Mouse (Mus musculus) kidney, adult 8-10 months (tissue): ENCODE measurements around the gene Olfr130.

Source experiments
- DNase-seq, 2 experiments: peaks; one replicate each; pipeline ENCODE4 v3.0.0; 2022

Olfr130 gene

DNA sequence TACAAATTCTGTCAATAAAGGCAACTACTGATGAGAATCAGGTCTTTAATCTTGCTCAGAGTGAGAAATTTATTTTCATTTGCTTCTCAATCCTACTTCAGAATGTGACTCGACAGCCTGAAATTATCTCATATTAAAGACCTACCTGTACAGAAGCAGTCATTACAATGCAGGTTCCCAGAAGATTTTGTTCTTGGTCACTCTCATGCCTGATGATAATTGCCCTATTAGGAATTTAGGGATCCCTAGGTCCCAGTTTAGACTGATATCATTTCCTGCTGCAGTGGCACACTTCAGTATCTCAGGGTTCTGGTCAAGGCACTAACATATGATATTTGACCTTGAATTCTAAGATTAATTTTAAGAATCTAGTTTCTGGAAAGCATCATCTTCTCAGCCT lies at the start of gene Olfr130:
Olfr130 (plus strand) TSS at position 301 of the 400 bp plus-strand sequence.
- DNase-seq, result no peak

GRCm38 (mm10) chr17:38016341-38016740 lies 47.4 kb upstream of the Olfr130 start:
- no peak for DNase-seq

GRCm38 (mm10) chr17:38026297-38026696 lies 37.4 kb upstream of the Olfr130 start:
- DNase-seq, result no peak

GRCm38 (mm10) chr17:38059979-38060378 lies 3.7 kb upstream of the Olfr130 start, which contains the start of gene Olfr129:
Gene Olfr129 (minus strand): TSS chr17:38060079.
- no peak for DNase-seq

GRCm38 (mm10) chr17:38082364-38082763 lies 18.6 kb downstream of the Olfr130 start:
- no peak for DNase-seq

DNA sequence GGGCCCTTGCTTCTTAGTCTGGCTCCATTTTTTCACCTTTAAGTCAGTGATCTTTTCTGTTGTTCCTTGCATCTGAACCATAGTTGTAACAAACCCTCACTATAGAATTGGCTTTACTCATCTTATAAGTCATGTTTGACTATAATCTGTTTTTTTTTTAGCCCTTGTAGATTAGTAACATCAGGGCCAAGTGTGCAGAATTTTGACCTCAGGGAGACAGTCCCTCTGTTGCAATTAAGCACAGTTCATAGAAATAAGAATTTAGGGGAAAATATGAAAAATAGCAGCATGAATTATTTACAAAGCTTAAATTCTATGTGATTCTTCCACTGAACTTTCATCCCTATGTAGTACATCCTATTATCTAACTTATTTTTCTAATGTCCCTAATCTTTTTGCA lies 24.9 kb downstream of the Olfr130 start, which contains the start of gene Olfr131:
Olfr131 (minus strand) TSS at position 101 of the 400 bp plus-strand sequence.
- DNase-seq, result no peak
